Mouse (Mus musculus) limb, embryonic 14.5 days (tissue): ENCODE results near the gene Gm42742. TPM values are rescaled to one million over a fixed set of nuclear protein-coding genes. Genes with fewer than 3 reads are reported as not detected.

Source experiments
- ATAC-seq: fragments of 200-750 bp; cut with Nextera tagmentation; 2 replicates; pipeline ENCODE4 v1.8.0; 2017; ENCODE audit warnings: low read depth, moderate number of reproducible peaks, moderate TSS enrichment; ENCODE audit not compliant: low FRiP score
- DNase-seq: peaks from one replicate; pipeline ENCODE4 v3.0.0-alpha.2; 2015; ENCODE audit warnings: low spot score
- H3K27ac ChIP-seq: fragments of 300-500 bp; sonication (generic); replicated peaks from 2 replicates; pipeline ENCODE4 v1.5.1; 2014; ENCODE audit warnings: low read depth, mild to moderate bottlenecking, low read length, moderate library complexity, mixed read lengths
- H3K27me3 ChIP-seq: fragments of 300-500 bp; sonication (generic); 2 replicates; pipeline ENCODE4 v1.6.1; 2014; ENCODE audit warnings: low read length, mixed read lengths; ENCODE audit not compliant: control insufficient read depth, insufficient read depth
- H3K36me3 ChIP-seq: fragments of 300-500 bp; sonication (generic); 2 replicates; pipeline ENCODE4 v1.6.1; 2014; ENCODE audit warnings: mild to moderate bottlenecking, low read length, moderate library complexity, mixed read lengths; ENCODE audit not compliant: control insufficient read depth, insufficient read depth
- H3K4me1 ChIP-seq: fragments of 300-500 bp; sonication (generic); 2 replicates; pipeline ENCODE4 v1.6.1; 2014; ENCODE audit warnings: antibody characterized with exemption, low read length, mixed read lengths; ENCODE audit not compliant: control insufficient read depth, insufficient read depth
- H3K4me2 ChIP-seq: fragments of 300-500 bp; sonication (generic); replicated peaks from 2 replicates; pipeline ENCODE4 v1.6.1; 2014; ENCODE audit warnings: low read depth, mild to moderate bottlenecking, low read length, moderate library complexity; ENCODE audit not compliant: severe bottlenecking
- H3K4me3 ChIP-seq: fragments of 300-500 bp; sonication (generic); replicated peaks from 2 replicates; pipeline ENCODE4 v1.5.1; 2014; ENCODE audit warnings: low read length
- H3K9ac ChIP-seq: fragments of 300-500 bp; sonication (generic); 2 replicates; pipeline ENCODE4 v1.6.1; 2014; ENCODE audit warnings: mild to moderate bottlenecking, low read depth, low read length, moderate library complexity; ENCODE audit not compliant: severe bottlenecking
- H3K9me3 ChIP-seq: fragments of 300-500 bp; sonication (generic); 2 replicates; pipeline ENCODE4 v1.6.1; 2016; ENCODE audit warnings: low read length; ENCODE audit not compliant: control insufficient read depth
- POLR2A ChIP-seq: fragments of 200-500 bp; IDR thresholded peaks from 2 replicates; pipeline ENCODE4 v1.8.0; 2012; ENCODE audit warnings: inconsistent platforms, mild to moderate bottlenecking, moderate library complexity, borderline replicate concordance; ENCODE audit not compliant: insufficient read depth, insufficient read length; ENCODE audit errors: extremely low read depth
- WGBS: fragments of 180-500 bp; shearing (Covaris S2); extraction: QIAGEN DNeasy Blood & Tissue Kit; methylation state at CpG from one replicate; pipeline ENCODE4 v1.1.7; 2014; 5-methylcytosine and 5-hydroxymethylcytosine counted together
- microRNA-seq: library from miRNA; unstranded; fragments of <30 nt; microRNA quantifications from one replicate; pipeline ENCODE4, GENCODE M21; 2016
- polyA plus RNA-seq, 2 experiments: library from polyadenylated mRNA; depleted of rRNA in 1 of 2; stranded (reverse) in 1 of 2; unstranded in 1 of 2; fragments of >200 nt; fragmentation: Nextera tagmentation in 1 of 2; extraction: Ambion mirVana in 1 of 2; gene quantifications; 2 replicates each; pipeline versions ENCODE4 v1.2.1 to v1.2.3; 2012 to 2014

The Gm42742 gene
- polyA plus RNA-seq, 2 experiments = 37.7 to 143 TPM

GRCm38 (mm10) chr7:126975493-126975892 lies 45.4 kb downstream of the Gm42742 start:
- Histone ChIP-seq H3K36me3 (peaks cover 25% of the 10 kb centered on the region), H3K27ac (peak overlapping the region; percentile 22; the same call in 1 of the 2 replicates)

GRCm38 (mm10) chr7:126967361-126967760 lies 53.5 kb downstream of the Gm42742 start:
- Histone ChIP-seq H3K27ac (no peak overlapping the region), H3K27me3 (peaks cover 20% of the 10 kb centered on the region), H3K4me3 (no peak overlapping the region), H3K4me2 (no peak overlapping the region), H3K36me3 (no peaks in the 10 kb centered on the region), H3K9ac (no peak overlapping the region), H3K9me3 (no peaks in the 10 kb centered on the region), H3K4me1 (no peaks in the 10 kb centered on the region)
- DNase-seq (no peak), ATAC-seq (no peak)
- no peak for TF ChIP-seq POLR2A
- WGBS = 69% methylated on average over 6 of the region's 6 CpGs

More at GRCm38 (mm10) chr7:126975493-126975892, 45.4 kb downstream of the Gm42742 start:
- H3K4me1 ChIP-seq = peaks cover 7% of the 10 kb centered on the region; the same call in 1 of the 2 replicates
- 0 out of 2 replicates have a peak overlapping the region, but pooled peaks have one; percentile 38 for H3K9ac ChIP-seq
- ATAC-seq = no peak
- H3K9me3 ChIP-seq = no peaks in the 10 kb centered on the region
- H3K4me2 ChIP-seq = peak overlapping the region; percentile 80
- 12% methylated on average over 8 of the region's 8 CpGs for WGBS
- H3K4me3 ChIP-seq = peak overlapping the region; percentile 97
- no peaks in the 10 kb centered on the region for H3K27me3 ChIP-seq
- TF ChIP-seq POLR2A = no peak
- no peak for DNase-seq

- H3K9ac ChIP-seq = no peak overlapping the region
- H3K27me3 ChIP-seq = peaks cover 20% of the 10 kb centered on the region
- no peaks in the 10 kb centered on the region for H3K9me3 ChIP-seq
- DNase-seq = no peak
- H3K4me1 ChIP-seq = no peaks in the 10 kb centered on the region
- no peaks in the 10 kb centered on the region for H3K36me3 ChIP-seq
- TF ChIP-seq POLR2A = no peak
- H3K4me2 ChIP-seq = no peak overlapping the region
- no peak for ATAC-seq
- H3K4me3 ChIP-seq = no peak overlapping the region
- H3K27ac ChIP-seq = no peak overlapping the region
- WGBS = 61% methylated on average over 3 of the region's 3 CpGs
These were observed 55.3 kb downstream of the Gm42742 start for GRCm38 (mm10) chr7:126965568-126965967.

Small RNA genes lying within 50 kb of the gene (microRNA-seq; reads per million reads assigned to microRNA genes)
- not detected for gene Gm44343

Other genes starting within 250 kb of the Gm42742 start
Only the 30 nearest of the 32 such genes appear.
- 238 and 252 TPM in 2 replicates for gene Ppp4c, start 228.6 kb downstream of the Gm42742 start, polyA plus RNA-seq (2012; rRNA removed)
- 268 and 269 TPM in 2 replicates for gene Ppp4c, start 228.6 kb downstream of the Gm42742 start, polyA plus RNA-seq (2014; fragmentation: Nextera tagmentation; extraction: Ambion mirVana)
- 1.6 and 2.0 TPM in 2 replicates for gene Fam57b, start 223.4 kb downstream of the Gm42742 start, polyA plus RNA-seq (2012; rRNA removed)
- 0.21 and 0.44 TPM in 2 replicates for gene Fam57b, start 223.4 kb downstream of the Gm42742 start, polyA plus RNA-seq (2014; fragmentation: Nextera tagmentation; extraction: Ambion mirVana)
- gene 4930451I11Rik, start 189.5 kb downstream of the Gm42742 start, polyA plus RNA-seq (2012; rRNA removed) = not detected in 2 replicates
- not detected in 2 replicates for gene 4930451I11Rik, start 189.5 kb downstream of the Gm42742 start, polyA plus RNA-seq (2014; fragmentation: Nextera tagmentation; extraction: Ambion mirVana)
- 1.3 and 2.8 TPM in 2 replicates for gene Doc2a, start 173.7 kb downstream of the Gm42742 start, polyA plus RNA-seq (2012; rRNA removed)
- gene Doc2a, start 173.7 kb downstream of the Gm42742 start, polyA plus RNA-seq (2014; fragmentation: Nextera tagmentation; extraction: Ambion mirVana) = 0.76 and 0.92 TPM in 2 replicates
- gene Hirip3, start 159.1 kb downstream of the Gm42742 start, polyA plus RNA-seq (2012; rRNA removed) = 55.1 and 120 TPM in 2 replicates
- gene Hirip3, start 159.1 kb downstream of the Gm42742 start, polyA plus RNA-seq (2014; fragmentation: Nextera tagmentation; extraction: Ambion mirVana) = 15.2 and 16.1 TPM in 2 replicates
- 84.3 and 89.8 TPM in 2 replicates for gene Ino80e, start 158.7 kb downstream of the Gm42742 start, polyA plus RNA-seq (2012; rRNA removed)
- 86.7 TPM in 2 replicates for gene Ino80e, start 158.7 kb downstream of the Gm42742 start, polyA plus RNA-seq (2014; fragmentation: Nextera tagmentation; extraction: Ambion mirVana)
- 106 and 121 TPM in 2 replicates for gene Taok2, start 136.4 kb downstream of the Gm42742 start, polyA plus RNA-seq (2012; rRNA removed)
- 28.5 and 37.1 TPM in 2 replicates for gene Taok2, start 136.4 kb downstream of the Gm42742 start, polyA plus RNA-seq (2014; fragmentation: Nextera tagmentation; extraction: Ambion mirVana)
- gene Tmem219, start 98.2 kb downstream of the Gm42742 start, polyA plus RNA-seq (2012; rRNA removed) = 33.2 and 41.6 TPM in 2 replicates
- 31.0 and 33.8 TPM in 2 replicates for gene Tmem219, start 98.2 kb downstream of the Gm42742 start, polyA plus RNA-seq (2014; fragmentation: Nextera tagmentation; extraction: Ambion mirVana)
- gene Kctd13, start 92.2 kb downstream of the Gm42742 start, polyA plus RNA-seq (2012; rRNA removed) = 21.4 and 24.4 TPM in 2 replicates
- 14.2 and 16.6 TPM in 2 replicates for gene Kctd13, start 92.2 kb downstream of the Gm42742 start, polyA plus RNA-seq (2014; fragmentation: Nextera tagmentation; extraction: Ambion mirVana)
- gene Asphd1, start 71.5 kb downstream of the Gm42742 start, polyA plus RNA-seq (2012; rRNA removed) = 0.26 and 1.4 TPM in 2 replicates
- gene Asphd1, start 71.5 kb downstream of the Gm42742 start, polyA plus RNA-seq (2014; fragmentation: Nextera tagmentation; extraction: Ambion mirVana) = 0.12 and 0.15 TPM in 2 replicates
- gene Sez6l2, start 70.5 kb downstream of the Gm42742 start, polyA plus RNA-seq (2012; rRNA removed) = 2.5 and 3.2 TPM in 2 replicates
- 0.90 and 1.6 TPM in 2 replicates for gene Sez6l2, start 70.5 kb downstream of the Gm42742 start, polyA plus RNA-seq (2014; fragmentation: Nextera tagmentation; extraction: Ambion mirVana)
- gene Cdipt, start 45.2 kb downstream of the Gm42742 start, polyA plus RNA-seq (2012; rRNA removed) = 123 and 172 TPM in 2 replicates
- gene Cdipt, start 45.2 kb downstream of the Gm42742 start, polyA plus RNA-seq (2014; fragmentation: Nextera tagmentation; extraction: Ambion mirVana) = 84.8 and 94.0 TPM in 2 replicates
- gene Cdiptos, start 45.0 kb downstream of the Gm42742 start, polyA plus RNA-seq (2012; rRNA removed) = 1.5 and 1.9 TPM in 2 replicates
- gene Cdiptos, start 45.0 kb downstream of the Gm42742 start, polyA plus RNA-seq (2014; fragmentation: Nextera tagmentation; extraction: Ambion mirVana) = 0.83 and 1.2 TPM in 2 replicates
- gene Mvp, start 6.5 kb downstream of the Gm42742 start, polyA plus RNA-seq (2012; rRNA removed) = 7.9 and 8.0 TPM in 2 replicates
- gene Mvp, start 6.5 kb downstream of the Gm42742 start, polyA plus RNA-seq (2014; fragmentation: Nextera tagmentation; extraction: Ambion mirVana) = 7.3 and 7.9 TPM in 2 replicates
- gene Pagr1b, start 4.6 kb downstream of the Gm42742 start, polyA plus RNA-seq (2012; rRNA removed) = 3.2 and 4.3 TPM in 2 replicates
- gene Pagr1b, start 4.6 kb downstream of the Gm42742 start, polyA plus RNA-seq (2014; fragmentation: Nextera tagmentation; extraction: Ambion mirVana) = 0.61 TPM in 1 of 2 replicates, not detected in the other
- gene Pagr1a, start 3.7 kb downstream of the Gm42742 start, polyA plus RNA-seq (2012; rRNA removed) = 27.0 and 31.9 TPM in 2 replicates
- gene Pagr1a, start 3.7 kb downstream of the Gm42742 start, polyA plus RNA-seq (2014; fragmentation: Nextera tagmentation; extraction: Ambion mirVana) = 47.6 and 63.6 TPM in 2 replicates
- gene Prrt2, start 114 bp upstream of the Gm42742 start, polyA plus RNA-seq (2012; rRNA removed) = 74.6 and 130 TPM in 2 replicates
- gene Prrt2, start 114 bp upstream of the Gm42742 start, polyA plus RNA-seq (2014; fragmentation: Nextera tagmentation; extraction: Ambion mirVana) = 21.2 and 21.3 TPM in 2 replicates
- 298 and 365 TPM in 2 replicates for gene Maz, start 5.9 kb upstream of the Gm42742 start, polyA plus RNA-seq (2012; rRNA removed)
- 66.7 and 81.4 TPM in 2 replicates for gene Maz, start 5.9 kb upstream of the Gm42742 start, polyA plus RNA-seq (2014; fragmentation: Nextera tagmentation; extraction: Ambion mirVana)
- gene Kif22, start 21.4 kb upstream of the Gm42742 start, polyA plus RNA-seq (2012; rRNA removed) = 57.4 and 68.4 TPM in 2 replicates
- 87.2 and 92.8 TPM in 2 replicates for gene Kif22, start 21.4 kb upstream of the Gm42742 start, polyA plus RNA-seq (2014; fragmentation: Nextera tagmentation; extraction: Ambion mirVana)
- gene Zg16, start 66.2 kb upstream of the Gm42742 start, polyA plus RNA-seq (2012; rRNA removed) = 0.45 TPM in 1 of 2 replicates, not detected in the other
- gene Zg16, start 66.2 kb upstream of the Gm42742 start, polyA plus RNA-seq (2014; fragmentation: Nextera tagmentation; extraction: Ambion mirVana) = not detected in 2 replicates
- gene AI467606, start 70.3 kb upstream of the Gm42742 start, polyA plus RNA-seq (2012; rRNA removed) = 5.6 and 7.1 TPM in 2 replicates
- gene AI467606, start 70.3 kb upstream of the Gm42742 start, polyA plus RNA-seq (2014; fragmentation: Nextera tagmentation; extraction: Ambion mirVana) = 4.9 and 5.3 TPM in 2 replicates
- gene Qprt, start 101.1 kb upstream of the Gm42742 start, polyA plus RNA-seq (2012; rRNA removed) = 6.0 and 6.5 TPM in 2 replicates
- gene Qprt, start 101.1 kb upstream of the Gm42742 start, polyA plus RNA-seq (2014; fragmentation: Nextera tagmentation; extraction: Ambion mirVana) = 3.9 and 4.3 TPM in 2 replicates
- 0.73 and 0.87 TPM in 2 replicates for gene Spn, start 116.7 kb upstream of the Gm42742 start, polyA plus RNA-seq (2012; rRNA removed)
- 0.37 and 0.44 TPM in 2 replicates for gene Spn, start 116.7 kb upstream of the Gm42742 start, polyA plus RNA-seq (2014; fragmentation: Nextera tagmentation; extraction: Ambion mirVana)
- 84.2 and 110 TPM in 2 replicates for gene Cd2bp2, start 175.0 kb upstream of the Gm42742 start, polyA plus RNA-seq (2012; rRNA removed)
- 54.2 and 61.0 TPM in 2 replicates for gene Cd2bp2, start 175.0 kb upstream of the Gm42742 start, polyA plus RNA-seq (2014; fragmentation: Nextera tagmentation; extraction: Ambion mirVana)
- gene Tbc1d10b, start 187.4 kb upstream of the Gm42742 start, polyA plus RNA-seq (2012; rRNA removed) = 40.8 and 46.8 TPM in 2 replicates
- gene Tbc1d10b, start 187.4 kb upstream of the Gm42742 start, polyA plus RNA-seq (2014; fragmentation: Nextera tagmentation; extraction: Ambion mirVana) = 27.1 and 29.3 TPM in 2 replicates
- gene Mylpf, start 187.8 kb upstream of the Gm42742 start, polyA plus RNA-seq (2012; rRNA removed) = 555 and 1,104 TPM in 2 replicates
- gene Mylpf, start 187.8 kb upstream of the Gm42742 start, polyA plus RNA-seq (2014; fragmentation: Nextera tagmentation; extraction: Ambion mirVana) = 413 and 609 TPM in 2 replicates
- gene Zfp553, start 212.0 kb upstream of the Gm42742 start, polyA plus RNA-seq (2012; rRNA removed) = 22.5 and 24.9 TPM in 2 replicates
- gene Zfp553, start 212.0 kb upstream of the Gm42742 start, polyA plus RNA-seq (2014; fragmentation: Nextera tagmentation; extraction: Ambion mirVana) = 19.4 and 20.1 TPM in 2 replicates
- gene Sept1, start 212.0 kb upstream of the Gm42742 start, polyA plus RNA-seq (2012; rRNA removed) = 14.9 and 22.2 TPM in 2 replicates
- gene Sept1, start 212.0 kb upstream of the Gm42742 start, polyA plus RNA-seq (2014; fragmentation: Nextera tagmentation; extraction: Ambion mirVana) = 15.3 and 18.6 TPM in 2 replicates
- 115 and 161 TPM in 2 replicates for gene Zfp771, start 223.2 kb upstream of the Gm42742 start, polyA plus RNA-seq (2012; rRNA removed)
- gene Zfp771, start 223.2 kb upstream of the Gm42742 start, polyA plus RNA-seq (2014; fragmentation: Nextera tagmentation; extraction: Ambion mirVana) = 66.2 and 71.2 TPM in 2 replicates
- gene Dctpp1, start 239.6 kb upstream of the Gm42742 start, polyA plus RNA-seq (2012; rRNA removed) = 100 and 120 TPM in 2 replicates
- 169 and 177 TPM in 2 replicates for gene Dctpp1, start 239.6 kb upstream of the Gm42742 start, polyA plus RNA-seq (2014; fragmentation: Nextera tagmentation; extraction: Ambion mirVana)